Mouse (Mus musculus) forebrain, embryonic 11.5 days (tissue): Measurements from ENCODE around the gene 4930518I15Rik. TPM values are rescaled to one million over a fixed set of nuclear protein-coding genes. Genes with fewer than 3 reads are reported as not detected.

Experiments used
- ATAC-seq: fragments of 200-750 bp; cut with Nextera tagmentation; replicated peaks from 2 replicates; pipeline ENCODE4 v1.8.0; 2017; ENCODE audit warnings: moderate TSS enrichment; ENCODE audit not compliant: low FRiP score
- DNase-seq: peaks from one replicate; pipeline ENCODE4 v3.0.0-alpha.2; 2017; ENCODE audit warnings: low spot score
- H3K27ac ChIP-seq: fragments of 300-500 bp; sonication (generic); 2 replicates; pipeline ENCODE4 v1.5.1; 2014; ENCODE audit warnings: low read depth, low read length
- H3K27me3 ChIP-seq: fragments of 300-500 bp; sonication (generic); 2 replicates; pipeline ENCODE4 v1.6.1; 2014; ENCODE audit warnings: mild to moderate bottlenecking, low read length, mixed read lengths; ENCODE audit not compliant: control insufficient read depth, insufficient read depth
- H3K36me3 ChIP-seq: fragments of 300-500 bp; sonication (generic); 2 replicates; pipeline ENCODE4 v1.6.1; 2014; ENCODE audit warnings: mild to moderate bottlenecking, low read length, moderate library complexity, mixed read lengths; ENCODE audit not compliant: control insufficient read depth, insufficient read depth
- H3K4me1 ChIP-seq: fragments of 300-500 bp; sonication (generic); replicated peaks from 2 replicates; pipeline ENCODE4 v1.6.1; 2014; ENCODE audit warnings: low read length, mixed read lengths; ENCODE audit not compliant: control insufficient read depth, insufficient read depth
- H3K4me2 ChIP-seq: fragments of 300-500 bp; sonication (generic); 2 replicates; pipeline ENCODE4 v1.6.1; 2014; ENCODE audit warnings: low read depth, mild to moderate bottlenecking, low read length, moderate library complexity, mixed read lengths; ENCODE audit not compliant: severe bottlenecking
- H3K4me3 ChIP-seq: fragments of 300-500 bp; sonication (generic); 2 replicates; pipeline ENCODE4 v1.5.1; 2014; ENCODE audit warnings: low read depth, low read length
- H3K9ac ChIP-seq: fragments of 300-500 bp; sonication (generic); 2 replicates; pipeline ENCODE4 v1.6.1; 2014; ENCODE audit warnings: low read length
- H3K9me3 ChIP-seq: fragments of 300-500 bp; sonication (generic); 2 replicates; pipeline ENCODE4 v1.6.1; 2016; ENCODE audit warnings: low read length, mixed read lengths; ENCODE audit not compliant: control insufficient read depth
- WGBS: fragments of 180-500 bp; shearing (Covaris S2); extraction: QIAGEN DNeasy Blood & Tissue Kit; methylation state at CpG from one replicate; pipeline ENCODE4 v1.1.7; 2014; 5-methylcytosine and 5-hydroxymethylcytosine counted together
- polyA plus RNA-seq: library from polyadenylated mRNA; unstranded; fragments of >200 nt; fragmentation: Nextera tagmentation; extraction: Ambion mirVana; gene quantifications from 2 replicates; pipeline ENCODE4 v1.2.1, GENCODE M21; 2014

4930518I15Rik gene
- polyA plus RNA-seq, 1 experiment from 2014 or later, result 10.0 TPM

DNA sequence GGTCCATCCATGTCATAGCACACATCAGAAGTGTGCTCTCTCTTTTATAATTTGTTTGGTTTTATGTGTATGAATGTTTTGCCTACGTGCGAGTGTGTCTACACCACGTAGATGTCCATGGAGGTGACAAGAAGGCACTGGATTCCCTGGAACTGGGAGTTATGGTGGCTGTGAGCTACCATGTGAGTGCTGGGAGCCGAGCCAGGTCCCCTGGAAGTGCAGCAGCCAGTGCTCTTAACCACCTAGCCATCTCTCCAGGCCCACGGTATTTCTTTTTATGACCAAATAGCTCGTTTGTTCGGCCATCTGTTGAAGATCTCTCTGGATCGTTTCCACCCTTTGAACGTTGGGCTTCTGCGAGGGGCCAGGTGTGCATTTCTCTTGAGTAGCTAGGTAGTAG lies 14.4 kb downstream of the 4930518I15Rik start:
- Histone ChIP-seq H3K4me2 (no peak overlapping the region), H3K36me3 (peaks cover 6% of the 10 kb centered on the region; the same call in 1 of the 2 replicates), H3K27me3 (no peaks in the 10 kb centered on the region), H3K27ac (no peak overlapping the region), H3K9ac (no peak overlapping the region), H3K4me1 (peaks cover 14% of the 10 kb centered on the region; the same call in 1 of the 2 replicates), H3K9me3 (no peaks in the 10 kb centered on the region), H3K4me3 (no peak overlapping the region)
- ATAC-seq (no peak), DNase-seq (no peak)
- WGBS, result 82% methylated on average over 10 of the region's 10 CpGs

GRCm38 (mm10) chr2:156842711-156843110 lies 15.0 kb downstream of the 4930518I15Rik start:
- H3K4me1 ChIP-seq, result peaks cover 14% of the 10 kb centered on the region; the same call in 1 of the 2 replicates
- H3K36me3 ChIP-seq, result peaks cover 4% of the 10 kb centered on the region; the same call in 1 of the 2 replicates
- DNase-seq (peak; percentile 60), ATAC-seq (no peak)
- H3K27me3 ChIP-seq, result no peaks in the 10 kb centered on the region
- no peak overlapping the region for H3K27ac ChIP-seq
- peak overlapping the region; percentile 96 for H3K9ac ChIP-seq
- peak overlapping the region; percentile 89 for H3K4me3 ChIP-seq
- no peaks in the 10 kb centered on the region for H3K9me3 ChIP-seq
- WGBS, result 11% methylated on average over 11 of the region's 11 CpGs
- peak overlapping the region; percentile 89 for H3K4me2 ChIP-seq

GRCm38 (mm10) chr2:156841841-156842706 lies 15.7 kb downstream of the 4930518I15Rik start:
- peak overlapping the region; percentile 93; the same call in 1 of the 2 replicates for H3K27ac ChIP-seq
- peak overlapping the region; percentile 89 for H3K4me2 ChIP-seq
- H3K4me1 ChIP-seq, result peaks cover 13% of the 10 kb centered on the region; the same call in 1 of the 2 replicates
- 2% methylated on average over 20 of the region's 20 CpGs for WGBS
- H3K36me3 ChIP-seq, result peaks cover 4% of the 10 kb centered on the region; the same call in 1 of the 2 replicates
- no peaks in the 10 kb centered on the region for H3K27me3 ChIP-seq
- peak overlapping the region; percentile 96 for H3K9ac ChIP-seq
- H3K4me3 ChIP-seq, result peak overlapping the region; percentile 89
- H3K9me3 ChIP-seq, result no peaks in the 10 kb centered on the region
- DNase-seq, result peak; percentile 70
- no peak for ATAC-seq

DNA sequence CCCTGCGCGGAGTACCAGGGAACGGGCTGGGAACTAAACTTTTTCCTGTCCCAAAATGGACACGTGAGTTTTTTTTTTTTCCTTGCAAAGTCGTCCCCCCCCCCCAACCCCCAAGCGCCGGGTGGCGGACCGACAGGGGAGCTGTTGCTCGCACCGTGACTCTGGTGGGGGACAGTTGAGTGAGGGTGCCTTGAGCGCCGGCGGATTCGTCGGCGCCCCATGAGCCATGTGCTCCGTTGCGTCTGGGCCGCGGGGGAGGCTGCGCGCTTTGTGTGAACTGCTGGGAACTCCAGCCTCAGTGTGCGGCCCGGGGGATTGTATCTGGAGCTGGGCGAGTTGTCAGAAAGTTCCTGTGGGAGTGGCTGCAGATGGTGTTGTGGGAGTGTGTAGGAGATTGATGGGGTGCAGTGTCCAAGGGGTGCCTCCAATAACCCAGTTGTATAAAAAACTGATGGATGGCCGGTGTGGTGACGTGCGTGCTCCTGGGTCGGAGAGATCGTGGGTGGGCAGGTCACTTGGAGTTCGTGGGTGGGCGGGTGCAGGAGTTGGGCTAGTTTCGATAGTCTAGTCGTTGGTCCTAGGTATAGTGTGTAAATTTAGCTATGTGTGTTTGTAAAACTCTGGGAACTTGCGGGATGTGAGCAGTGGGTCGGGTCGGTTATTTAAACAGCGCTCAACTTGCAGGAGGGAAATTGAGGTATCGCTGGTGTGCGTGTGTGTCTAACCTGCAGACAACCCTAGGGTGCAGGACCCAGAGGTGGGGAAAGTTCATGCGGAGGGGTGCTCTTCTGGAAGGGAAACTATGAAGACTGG lies 16.5 kb downstream of the 4930518I15Rik start:
- Histone ChIP-seq H3K4me1 (peaks cover 12% of the 10 kb centered on the region; the same call in 1 of the 2 replicates), H3K27me3 (no peaks in the 10 kb centered on the region), H3K9me3 (no peaks in the 10 kb centered on the region), H3K4me2 (peak overlapping the region; percentile 89), H3K4me3 (peak overlapping the region; percentile 89), H3K27ac (peak overlapping the region; percentile 93), H3K9ac (peak overlapping the region; percentile 96), H3K36me3 (peaks cover 4% of the 10 kb centered on the region; the same call in 1 of the 2 replicates)
- DNase-seq (peak; percentile 80), ATAC-seq (0 out of 2 replicates have a peak, but pooled peaks have one; percentile 3)
- under 1% methylated on average over 41 of the region's 42 CpGs for WGBS

GRCm38 (mm10) chr2:156840301-156841027 lies 17.3 kb downstream of the 4930518I15Rik start:
- Histone ChIP-seq H3K9ac (peak overlapping the region; percentile 96), H3K36me3 (no peaks in the 10 kb centered on the region), H3K27ac (peak overlapping the region; percentile 93), H3K27me3 (no peaks in the 10 kb centered on the region), H3K4me3 (peak overlapping the region; percentile 89), H3K9me3 (no peaks in the 10 kb centered on the region), H3K4me2 (peak overlapping the region; percentile 89), H3K4me1 (peaks cover 11% of the 10 kb centered on the region; the same call in 1 of the 2 replicates)
- 1% methylated on average over 57 of the region's 79 CpGs for WGBS
- peak; percentile 57 for ATAC-seq
- DNase-seq, result peak; percentile 89

DNA sequence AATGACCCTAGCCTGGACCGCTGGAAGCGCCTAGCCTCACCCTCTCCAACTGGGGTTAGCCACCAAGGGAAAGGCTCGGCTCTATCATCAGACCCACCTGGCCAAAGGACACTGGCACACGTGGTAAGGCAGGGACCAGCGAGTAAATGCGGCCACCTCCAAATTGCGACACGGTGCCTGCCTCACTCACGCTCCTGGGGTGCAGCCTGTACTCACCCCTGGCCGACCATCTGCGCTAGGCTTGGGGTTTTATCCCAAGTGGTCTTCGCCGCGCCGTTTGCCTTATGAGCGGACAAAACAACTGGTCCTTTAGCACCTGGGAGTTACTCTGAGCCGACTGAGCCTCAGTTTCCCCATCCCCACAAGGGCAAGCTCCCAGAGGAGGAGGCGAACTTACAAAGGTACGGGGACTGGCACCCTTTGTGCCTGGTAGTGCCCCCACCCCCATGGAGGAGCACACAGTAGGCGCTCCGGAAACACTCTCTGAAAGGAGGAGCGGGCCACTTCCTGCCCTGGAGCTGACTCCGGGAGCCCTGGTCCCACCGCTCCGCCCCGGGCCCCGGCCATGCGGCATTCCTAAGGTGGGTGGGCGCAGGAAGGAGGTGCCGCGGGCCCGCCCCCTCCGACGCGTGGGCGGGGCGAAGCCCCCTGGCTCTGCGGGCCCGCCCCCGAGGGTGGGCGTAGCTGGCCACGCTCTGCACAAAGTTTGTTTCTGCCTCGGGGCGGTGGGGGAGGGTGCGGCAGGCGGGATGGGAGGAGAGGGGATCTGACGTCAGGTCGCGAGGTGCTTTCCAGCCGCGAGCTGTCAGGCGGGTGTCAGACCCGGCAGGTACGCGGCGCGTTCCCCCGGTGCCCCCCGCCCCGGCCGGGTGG lies 18.2 kb downstream of the 4930518I15Rik start, which contains the start of gene Tgif2:
Tgif2 (plus strand) TSS at position 689 of the 873 bp plus-strand sequence.
- ATAC-seq (peak; percentile 86), DNase-seq (peak; percentile 99)
- Histone ChIP-seq H3K36me3 (no peaks in the 10 kb centered on the region; the same call in 1 of the 2 replicates), H3K27me3 (no peaks in the 10 kb centered on the region), H3K9me3 (no peaks in the 10 kb centered on the region), H3K4me1 (peaks cover 7% of the 10 kb centered on the region; the same call in 1 of the 2 replicates), H3K4me2 (peak within 1 kb of the TSS; percentile 89), H3K4me3 (peak within 1 kb of the TSS; percentile 89), H3K9ac (peak within 1 kb of the TSS; percentile 96), H3K27ac (peak within 1 kb of the TSS; percentile 93)
- 1% methylated on average over 50 of the region's 61 CpGs for WGBS

- H3K36me3 ChIP-seq, result no peaks in the 10 kb centered on the region; the same call in 1 of the 2 replicates
- peaks cover 7% of the 10 kb centered on the region; the same call in 1 of the 2 replicates for H3K4me1 ChIP-seq
- peak overlapping the region; percentile 89 for H3K4me2 ChIP-seq
- peak overlapping the region; percentile 89 for H3K4me3 ChIP-seq
- H3K27ac ChIP-seq, result no peak overlapping the region
- WGBS, result 65% methylated on average over 6 of the region's 6 CpGs
- no peaks in the 10 kb centered on the region for H3K27me3 ChIP-seq
- peak overlapping the region; percentile 96 for H3K9ac ChIP-seq
- DNase-seq (no peak), ATAC-seq (no peak)
- no peaks in the 10 kb centered on the region for H3K9me3 ChIP-seq
These were observed 18.9 kb downstream of the 4930518I15Rik start for GRCm38 (mm10) chr2:156838839-156839238.
